Mouse (Mus musculus): ENCODE results near the gene Adamts6.

- TF ChIP-seq POLR2A (IDR thresholded peaks at IDR 0.05; ENCODE audit: insufficient read depth, low read depth, low read length) (no peak), CTCF (IDR thresholded peaks at IDR 0.05; ENCODE audit: insufficient read depth, low read depth, low read length) (no peak)
These were observed 245.1 kb downstream of the Adamts6 start for GRCm38 (mm10) chr13:104532723-104533122.
